Mouse (Mus musculus) G1E (cell line): ENCODE data around the gene Map4k4.

Source experiments
- CTCF ChIP-seq: IDR thresholded peaks from 2 replicates; pipeline ENCODE4 v1.5.1; 2012; ENCODE audit warnings: low read depth, low read length, inconsistent platforms, mixed read lengths
- GATA1 ChIP-seq: IDR thresholded peaks from 2 replicates; pipeline ENCODE4 v1.6.1; 2012; ENCODE audit warnings: borderline replicate concordance, low read length, inconsistent platforms, mixed read lengths

- TF ChIP-seq CTCF: no peak
- no peak for TF ChIP-seq GATA1
Measured at GRCm38 (mm10) chr1:39882505-39882904, 18.2 kb upstream of the Map4k4 start.
